Mouse (Mus musculus) lung, postnatal 0 days (tissue): ENCODE results near the gene Ptp4a2. TPM values are rescaled to one million over a fixed set of nuclear protein-coding genes. Genes with fewer than 3 reads are reported as not detected.
A peak's percentile ranks its signal among the peaks of the same experiment; 100 is the strongest.
"Not testable (repeated sequence)": the region's sequence is repeated elsewhere in the genome, so short reads cannot be mapped to it uniquely, and the experiment has no call there.

Experiments
- ATAC-seq: fragments of 200-750 bp; cut with Nextera tagmentation; 2 replicates; pipeline ENCODE4 v1.8.0; 2017; ENCODE audit warnings: moderate library complexity
- DNase-seq: peaks from one replicate; pipeline ENCODE4 v3.0.0-alpha.2; 2016; ENCODE audit warnings: low spot score
- H3K27ac ChIP-seq: fragments of 300-500 bp; sonication (generic); 2 replicates; pipeline ENCODE4 v1.5.1; 2014; ENCODE audit warnings: antibody characterized with exemption, mild to moderate bottlenecking, low read length, mixed read lengths
- H3K27me3 ChIP-seq: fragments of 300-500 bp; sonication (generic); replicated peaks from 2 replicates; pipeline ENCODE4 v1.6.1; 2014; ENCODE audit warnings: low read length, mixed read lengths; ENCODE audit not compliant: insufficient read depth
- H3K36me3 ChIP-seq: fragments of 300-500 bp; sonication (generic); 2 replicates; pipeline ENCODE4 v1.6.1; 2014; ENCODE audit warnings: low read length, mixed read lengths; ENCODE audit not compliant: insufficient read depth
- H3K4me1 ChIP-seq: fragments of 300-500 bp; sonication (generic); 2 replicates; pipeline ENCODE4 v1.6.1; 2014; ENCODE audit warnings: antibody characterized with exemption, low read depth, low read length, mixed read lengths; ENCODE audit not compliant: insufficient read depth
- H3K4me2 ChIP-seq: fragments of 300-500 bp; sonication (generic); replicated peaks from 2 replicates; pipeline ENCODE4 v1.6.1; 2014; ENCODE audit warnings: low read depth, mild to moderate bottlenecking, low read length, moderate library complexity, mixed read lengths
- H3K4me3 ChIP-seq: fragments of 300-500 bp; sonication (generic); 2 replicates; pipeline ENCODE4 v1.5.1; 2014; ENCODE audit warnings: low read depth, low read length
- H3K9ac ChIP-seq: fragments of 300-500 bp; sonication (generic); replicated peaks from 2 replicates; pipeline ENCODE4 v1.6.1; 2014; ENCODE audit warnings: low read depth, mild to moderate bottlenecking
- H3K9me3 ChIP-seq: fragments of 300-500 bp; sonication (generic); 2 replicates; pipeline ENCODE4 v1.6.1; 2016; ENCODE audit warnings: low read length, mixed read lengths
- CTCF ChIP-seq: IDR thresholded peaks from 2 replicates; pipeline ENCODE4 v1.5.1; 2016; ENCODE audit warnings: antibody characterized with exemption, mild to moderate bottlenecking
- EP300 ChIP-seq: IDR thresholded peaks from 2 replicates; pipeline ENCODE4 v1.6.1; 2016; ENCODE audit warnings: antibody characterized with exemption, mild to moderate bottlenecking, control low read depth
- WGBS: fragments of 180-500 bp; shearing (Covaris S2); extraction: QIAGEN DNeasy Blood & Tissue Kit; methylation state at CpG from one replicate; pipeline ENCODE4 v1.1.7; 2014; 5-methylcytosine and 5-hydroxymethylcytosine counted together
- microRNA-seq: library from miRNA; unstranded; fragments of <30 nt; microRNA quantifications from one replicate; pipeline ENCODE4, GENCODE M21; 2016
- polyA plus RNA-seq: library from polyadenylated mRNA; unstranded; fragments of >200 nt; fragmentation: Nextera tagmentation; extraction: Ambion mirVana; gene quantifications from 2 replicates; pipeline ENCODE4 v1.2.1, GENCODE M21; 2015

Gene Ptp4a2
- polyA plus RNA-seq, 1 experiment from 2014 or later = 318 TPM

GRCm38 (mm10) chr4:129882555-129883293 lies 71.7 kb downstream of the Ptp4a2 start:
- peak; percentile 73 for ATAC-seq
- no peak overlapping the region; the same call in 1 of the 2 replicates for H3K4me3 ChIP-seq

GRCm38 (mm10) chr4:129884041-129884930 lies 73.3 kb downstream of the Ptp4a2 start:
- no peaks in the 10 kb centered on the region for H3K27me3 ChIP-seq
- H3K4me1 ChIP-seq = no peaks in the 10 kb centered on the region
- H3K36me3 ChIP-seq = no peaks in the 10 kb centered on the region
- DNase-seq (no peak), ATAC-seq (no peak)
- H3K4me3 ChIP-seq = no peak overlapping the region
- no peaks in the 10 kb centered on the region for H3K9me3 ChIP-seq
- H3K27ac ChIP-seq = no peak overlapping the region
- 64% methylated on average over 12 of the region's 12 CpGs for WGBS
- TF ChIP-seq CTCF = no peak
- no peak for TF ChIP-seq EP300
- no peak overlapping the region for H3K9ac ChIP-seq
- H3K4me2 ChIP-seq = no peak overlapping the region

More at GRCm38 (mm10) chr4:129882555-129883293, 71.7 kb downstream of the Ptp4a2 start:
- peak; percentile 87 for DNase-seq
- Histone ChIP-seq H3K4me2 (peak overlapping the region; percentile 31), H3K27me3 (no peaks in the 10 kb centered on the region), H3K36me3 (no peaks in the 10 kb centered on the region), H3K4me1 (peaks cover 4% of the 10 kb centered on the region), H3K9me3 (no peaks in the 10 kb centered on the region), H3K9ac (no peak overlapping the region), H3K27ac (peak overlapping the region; percentile 64)
- TF ChIP-seq CTCF (no peak), EP300 (no peak)
- WGBS = 17% methylated on average over 11 of the region's 11 CpGs

- TF ChIP-seq EP300 (no peak), CTCF (no peak)
- Histone ChIP-seq H3K36me3 (no peaks in the 10 kb centered on the region), H3K27me3 (no peaks in the 10 kb centered on the region), H3K27ac (no peak overlapping the region), H3K9me3 (no peaks in the 10 kb centered on the region), H3K4me2 (no peak overlapping the region), H3K4me3 (no peak overlapping the region), H3K9ac (no peak overlapping the region), H3K4me1 (no peaks in the 10 kb centered on the region)
- no peak for DNase-seq
- ATAC-seq = no peak
- 85% methylated on average over 10 of the region's 10 CpGs for WGBS
Observed at GRCm38 (mm10) chr4:129889661-129890060, 78.6 kb downstream of the Ptp4a2 start.

- H3K27ac ChIP-seq = no peak overlapping the region
- H3K9me3 ChIP-seq = no peaks in the 10 kb centered on the region
- no peak for DNase-seq
- no peaks in the 10 kb centered on the region for H3K36me3 ChIP-seq
- no peak overlapping the region for H3K4me3 ChIP-seq
- H3K9ac ChIP-seq = no peak overlapping the region
- no peak overlapping the region for H3K4me2 ChIP-seq
- no peaks in the 10 kb centered on the region for H3K27me3 ChIP-seq
- no peaks in the 10 kb centered on the region for H3K4me1 ChIP-seq
- TF ChIP-seq CTCF (no peak), EP300 (no peak)
- no peak for ATAC-seq
- WGBS = 88% methylated on average over 7 of the region's 7 CpGs
Observed at GRCm38 (mm10) chr4:129890094-129890493, 79.1 kb downstream of the Ptp4a2 start.

- 93% methylated on average over 3 of the region's 3 CpGs for WGBS
- TF ChIP-seq EP300 (no peak), CTCF (no peak)
- ATAC-seq = no peak; the same call in 1 of the 2 replicates
- Histone ChIP-seq H3K9ac (no peak overlapping the region), H3K27me3 (no peaks in the 10 kb centered on the region), H3K4me2 (no peak overlapping the region), H3K4me1 (no peaks in the 10 kb centered on the region), H3K9me3 (no peaks in the 10 kb centered on the region), H3K36me3 (no peaks in the 10 kb centered on the region), H3K27ac (no peak overlapping the region), H3K4me3 (no peak overlapping the region)
- DNase-seq = no peak
Observed at GRCm38 (mm10) chr4:129894861-129895260, 83.8 kb downstream of the Ptp4a2 start.

- not testable (repeated sequence) for H3K9me3 ChIP-seq, H3K27ac ChIP-seq, ATAC-seq, H3K4me3 ChIP-seq, H3K4me2 ChIP-seq, H3K27me3 ChIP-seq, H3K9ac ChIP-seq, DNase-seq, H3K4me1 ChIP-seq, H3K36me3 ChIP-seq
- WGBS = 94% methylated on average over 18 of the region's 18 CpGs
Observed at GRCm38 (mm10) chr4:129898815-129899214, 87.8 kb downstream of the Ptp4a2 start.

Small RNA genes lying within 50 kb of the gene (microRNA-seq; reads per million reads assigned to microRNA genes)
- gene Gm28017 = not detected

Other genes with a start within 250 kb of the Ptp4a2 start
- gene Lck, start 237.6 kb upstream of the Ptp4a2 start, polyA plus RNA-seq = 2.5 TPM in 2 replicates
- gene Fam167b, start 232.7 kb upstream of the Ptp4a2 start, polyA plus RNA-seq = 3.2 and 4.5 TPM in 2 replicates
- 140 and 161 TPM in 2 replicates for gene Eif3i, start 210.6 kb upstream of the Ptp4a2 start, polyA plus RNA-seq
- 186 and 192 TPM in 2 replicates for gene Tmem234, start 210.6 kb upstream of the Ptp4a2 start, polyA plus RNA-seq
- gene Dcdc2b, start 197.0 kb upstream of the Ptp4a2 start, polyA plus RNA-seq = 16.1 and 20.1 TPM in 2 replicates
- gene Iqcc, start 192.1 kb upstream of the Ptp4a2 start, polyA plus RNA-seq = 26.6 and 27.8 TPM in 2 replicates
- 76.3 and 82.4 TPM in 2 replicates for gene Ccdc28b, start 187.3 kb upstream of the Ptp4a2 start, polyA plus RNA-seq
- gene Txlna, start 170.2 kb upstream of the Ptp4a2 start, polyA plus RNA-seq = 37.6 and 38.9 TPM in 2 replicates
- gene Kpna6, start 138.5 kb upstream of the Ptp4a2 start, polyA plus RNA-seq = 5.9 and 6.6 TPM in 2 replicates
- gene Tmem39b, start 114.4 kb upstream of the Ptp4a2 start, polyA plus RNA-seq = 5.3 and 5.5 TPM in 2 replicates
- gene Khdrbs1, start 68.9 kb upstream of the Ptp4a2 start, polyA plus RNA-seq = 42.9 and 48.9 TPM in 2 replicates
- not detected in 2 replicates for gene Spocd1, start 118.0 kb downstream of the Ptp4a2 start, polyA plus RNA-seq
- gene Adgrb2, start 173.7 kb downstream of the Ptp4a2 start, polyA plus RNA-seq = 0.21 and 0.33 TPM in 2 replicates
- 26.2 and 30.1 TPM in 2 replicates for gene Col16a1, start 236.6 kb downstream of the Ptp4a2 start, polyA plus RNA-seq